Mouse (Mus musculus): ENCODE results near the gene Rapgef2. TPM values are rescaled to one million over a fixed set of nuclear protein-coding genes. Genes with fewer than 3 reads are reported as not detected.
"Not testable (repeated sequence)": the region's sequence is repeated elsewhere in the genome, so short reads cannot be mapped to it uniquely, and the experiment has no call there.

Rapgef2 gene
- total RNA-seq, 2 experiments from 2014 or later: 13.5 to 20.6 TPM

DNA sequence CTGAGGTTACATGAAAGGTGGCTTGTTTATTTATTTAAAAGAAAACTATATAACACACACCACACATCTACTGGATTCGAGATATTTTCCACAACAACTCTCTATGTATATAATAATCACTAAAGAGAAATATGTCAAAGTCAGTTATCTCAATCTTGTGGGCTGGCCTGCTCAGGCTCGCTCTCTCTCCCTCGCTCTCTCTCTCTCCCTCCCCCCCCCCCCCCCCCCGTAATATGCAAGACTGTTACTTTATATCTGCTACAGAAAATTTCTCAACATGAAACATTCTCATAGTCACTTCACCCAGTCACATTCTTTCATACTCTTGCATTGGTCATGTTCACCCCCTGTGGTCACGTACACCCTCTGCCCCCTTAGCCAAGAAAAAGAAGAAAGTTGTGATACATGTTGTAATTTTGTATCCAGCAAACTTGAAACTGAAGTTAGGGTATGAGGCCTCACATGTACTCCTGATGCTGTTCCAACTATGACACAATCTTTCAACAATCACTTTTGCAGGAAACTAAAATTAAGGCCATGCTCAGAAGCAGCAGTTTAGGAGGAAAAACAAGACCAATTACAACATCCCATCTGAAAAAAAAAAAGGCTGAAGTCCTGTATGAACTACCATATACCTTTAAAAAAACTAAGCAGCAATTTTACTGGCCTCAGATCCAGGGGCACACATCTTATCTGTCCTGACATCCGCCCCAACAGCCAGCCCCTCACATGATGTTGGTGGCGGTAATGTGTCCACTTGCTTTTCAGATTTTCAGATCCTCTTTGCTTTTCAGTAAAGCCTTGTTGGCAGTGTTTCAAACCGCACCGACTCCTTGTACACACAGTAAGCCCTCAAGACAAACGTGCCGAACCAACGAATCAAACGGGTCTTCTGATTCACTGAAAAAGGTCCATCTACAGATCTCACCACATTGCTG lies 52.6 kb downstream of the Rapgef2 start:
- DNase-seq: no peak

DNA sequence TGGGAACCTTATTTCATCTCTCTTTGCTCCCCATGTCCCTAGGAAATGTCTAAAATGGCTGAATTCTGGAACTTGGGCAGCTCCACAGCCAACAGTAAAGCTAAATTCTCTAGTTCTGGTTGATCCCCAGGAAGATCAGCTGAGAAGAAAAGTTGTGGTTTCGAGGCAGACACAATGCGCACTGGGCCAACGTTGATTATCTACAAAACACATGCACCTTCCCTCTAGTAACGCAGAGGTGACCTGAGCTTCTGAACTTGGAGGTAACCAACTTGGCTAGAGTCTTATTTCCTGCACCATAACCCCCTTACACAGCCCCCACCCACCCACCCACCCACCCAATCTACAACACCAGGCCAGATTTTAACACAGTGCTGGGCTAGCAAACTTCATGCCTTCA lies 55.6 kb downstream of the Rapgef2 start:
- DNase-seq: no peak

DNA sequence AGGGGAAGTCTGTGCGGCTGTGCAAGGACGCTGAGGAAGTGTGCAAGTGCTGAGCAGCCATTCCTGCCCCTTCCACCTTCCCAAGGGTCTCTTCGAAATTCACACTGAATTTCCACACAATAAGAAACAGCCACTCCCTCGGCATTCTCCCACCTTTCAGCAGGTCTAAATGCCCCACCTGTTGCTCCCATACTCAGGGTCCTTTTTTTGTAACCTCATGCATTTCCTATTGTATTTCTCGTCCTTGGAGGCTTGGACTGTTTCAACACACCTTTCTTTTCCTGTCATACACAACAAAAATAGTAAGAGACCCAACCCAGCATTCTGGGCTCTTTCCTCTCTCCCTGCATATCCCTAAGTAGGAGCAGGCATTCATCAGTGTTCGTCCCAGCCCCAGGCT lies 56.8 kb downstream of the Rapgef2 start:
- no peak for DNase-seq

DNA sequence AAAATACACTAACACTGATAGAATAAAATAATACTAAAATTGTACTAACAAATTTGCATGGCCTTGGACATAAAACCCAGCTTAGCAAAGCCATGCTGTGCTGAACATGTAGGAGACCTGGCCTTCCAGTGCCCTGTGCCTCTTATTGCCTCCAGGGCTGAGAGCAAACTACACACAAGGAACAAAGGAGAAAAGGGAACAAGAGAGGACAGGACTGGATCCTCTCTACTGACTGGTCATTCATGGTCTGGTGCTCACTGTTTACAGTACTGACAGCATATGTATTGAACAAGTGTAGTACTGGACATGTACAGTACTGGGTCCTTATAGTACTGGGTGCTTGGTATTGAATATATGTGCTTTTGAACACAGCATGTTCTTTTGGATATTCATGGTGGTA lies 58.0 kb downstream of the Rapgef2 start:
- DNase-seq: no peak

DNA sequence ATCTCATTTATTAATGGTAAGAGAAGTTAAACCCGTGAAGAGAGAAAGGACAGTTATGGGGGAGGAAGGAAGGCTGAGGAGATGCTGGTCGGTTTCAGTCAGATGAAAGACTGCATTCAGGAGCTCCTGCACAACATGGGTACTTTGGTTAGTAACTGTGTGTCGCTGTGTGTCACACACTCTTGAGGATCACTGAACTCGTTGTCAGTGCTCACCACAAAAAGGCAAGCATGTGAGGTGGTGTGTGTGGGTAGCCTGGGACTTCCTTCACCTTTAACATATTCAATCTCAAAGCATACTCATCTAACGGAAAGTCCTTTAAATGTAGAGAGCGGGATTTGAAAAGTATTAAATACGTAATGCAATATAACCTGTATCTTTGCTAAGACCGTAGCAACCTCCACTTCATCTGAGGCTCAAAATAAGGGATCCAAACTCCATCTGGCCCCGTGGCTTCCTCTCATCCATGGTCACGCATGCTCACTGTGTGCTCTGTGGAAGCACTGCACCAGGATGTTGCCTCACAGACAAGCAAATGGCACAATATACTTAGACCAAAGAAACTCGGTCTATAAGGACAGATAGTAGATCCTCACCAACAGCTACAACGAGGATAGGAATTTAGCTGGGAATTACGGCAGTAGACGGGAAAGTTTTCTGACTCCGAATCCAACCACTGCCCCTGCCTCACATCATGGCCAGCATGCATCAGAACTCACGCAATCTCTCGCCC lies 58.8 kb downstream of the Rapgef2 start:
- no peak for DNase-seq

DNA sequence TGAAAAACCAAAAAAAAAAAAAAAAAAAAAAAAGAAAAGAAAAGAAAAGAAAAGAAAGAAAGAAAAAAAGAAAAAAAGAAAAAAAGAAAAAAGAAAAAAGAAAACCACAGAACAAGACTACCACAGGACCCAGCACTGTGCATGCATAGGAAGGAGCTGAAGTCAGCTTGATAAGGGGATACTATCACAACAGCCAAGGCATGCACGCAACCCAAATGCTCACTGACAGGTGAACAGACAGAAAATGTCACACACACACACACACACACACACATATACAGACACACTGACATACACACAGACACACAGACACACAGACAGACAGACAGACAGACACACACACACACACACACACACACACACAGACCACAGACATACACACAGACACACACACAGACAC lies 59.5 kb downstream of the Rapgef2 start:
- DNase-seq: not testable (repeated sequence)

DNA sequence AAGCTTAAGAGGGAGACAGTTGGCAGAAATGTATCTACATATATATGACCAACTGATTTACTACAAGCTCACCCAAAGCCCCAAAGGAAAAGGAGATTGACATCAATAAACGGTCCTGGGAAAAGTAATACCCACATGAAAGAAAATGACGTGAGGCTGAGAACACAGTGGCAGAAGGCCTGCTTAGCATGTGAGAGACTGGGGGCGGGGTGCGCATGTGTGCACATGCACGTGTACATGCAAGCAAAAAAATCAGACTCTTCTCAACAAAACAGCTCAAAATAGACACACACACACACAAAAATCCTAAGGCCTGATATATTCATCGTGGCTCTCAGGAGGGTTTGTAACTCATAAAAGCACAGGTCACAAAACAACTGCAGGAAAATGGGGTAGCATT lies 60.4 kb downstream of the Rapgef2 start:
- no peak for DNase-seq

DNA sequence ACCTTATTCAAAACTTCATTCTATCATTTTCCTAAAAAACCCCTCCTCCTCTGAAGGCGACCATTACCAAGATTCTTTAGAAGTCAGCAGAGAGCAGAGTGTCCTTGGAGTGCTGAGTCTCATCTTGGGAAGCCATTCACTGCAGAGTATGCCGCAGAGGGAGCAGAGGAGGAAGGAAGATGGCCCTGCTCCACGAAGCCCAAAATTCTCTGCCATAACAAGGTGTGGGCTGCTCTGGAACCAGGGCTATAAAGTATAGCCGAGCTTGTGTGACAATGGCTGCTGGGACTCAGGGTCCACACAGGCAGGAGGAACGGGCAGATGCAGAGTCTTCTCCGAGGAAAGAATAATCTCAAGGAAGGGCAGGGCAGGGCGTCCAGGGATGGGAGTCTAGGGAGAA lies 62.0 kb downstream of the Rapgef2 start:
- DNase-seq: no peak

DNA sequence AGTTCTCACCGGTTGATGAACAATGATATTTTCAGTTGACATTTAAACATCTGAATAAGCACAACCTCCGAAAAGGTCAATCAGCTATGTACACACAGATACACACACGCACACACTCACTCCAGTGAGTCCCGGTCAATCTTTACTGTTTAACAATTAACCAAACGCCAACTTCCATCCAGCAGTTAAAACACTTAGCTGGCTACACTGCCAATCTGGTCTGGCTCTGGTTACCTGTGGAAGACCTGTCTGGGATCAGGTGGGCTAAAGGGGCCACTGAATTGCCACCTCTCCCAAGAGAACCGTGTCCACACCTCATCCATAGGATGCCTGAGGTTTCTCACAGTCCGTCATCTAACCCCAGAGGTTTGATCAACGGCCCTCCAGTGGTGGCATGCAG lies 63.0 kb downstream of the Rapgef2 start:
- no peak for DNase-seq

DNA sequence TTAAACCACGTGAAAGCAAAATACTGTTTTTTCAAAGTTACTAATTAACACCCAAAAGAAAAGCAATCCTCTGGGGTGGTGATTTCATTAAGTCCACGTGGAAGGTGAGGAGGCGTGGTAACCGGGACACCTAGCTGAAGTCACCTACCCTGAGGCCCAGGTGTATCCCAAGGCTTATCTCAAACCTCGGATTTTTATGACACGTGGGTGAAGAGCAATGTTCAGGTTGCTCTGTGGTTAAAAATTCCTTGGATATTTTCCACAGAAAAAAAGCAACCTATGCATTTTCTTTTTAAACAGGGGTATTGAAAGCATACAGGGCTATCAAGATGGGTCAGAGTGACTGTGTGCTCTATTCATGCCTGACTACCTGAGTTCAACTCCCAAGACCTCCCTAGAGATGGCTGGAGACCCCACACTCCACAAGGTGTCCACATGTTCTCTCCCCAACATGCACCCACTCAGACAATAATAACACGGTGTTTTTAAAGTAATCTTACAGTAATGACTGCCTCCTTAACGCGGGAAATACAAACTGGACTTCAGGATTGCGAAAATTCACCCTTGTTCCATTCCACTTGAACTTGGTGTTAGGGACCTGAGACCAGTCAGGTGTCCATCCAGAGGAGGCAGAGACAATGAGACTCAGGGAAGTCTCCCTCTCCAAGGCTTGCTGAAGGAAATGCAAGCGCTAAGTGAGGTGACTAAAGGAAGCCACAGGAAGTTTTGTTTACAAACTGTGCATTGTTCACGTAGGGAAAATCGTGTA lies 63.9 kb downstream of the Rapgef2 start:
- no peak for DNase-seq

DNA sequence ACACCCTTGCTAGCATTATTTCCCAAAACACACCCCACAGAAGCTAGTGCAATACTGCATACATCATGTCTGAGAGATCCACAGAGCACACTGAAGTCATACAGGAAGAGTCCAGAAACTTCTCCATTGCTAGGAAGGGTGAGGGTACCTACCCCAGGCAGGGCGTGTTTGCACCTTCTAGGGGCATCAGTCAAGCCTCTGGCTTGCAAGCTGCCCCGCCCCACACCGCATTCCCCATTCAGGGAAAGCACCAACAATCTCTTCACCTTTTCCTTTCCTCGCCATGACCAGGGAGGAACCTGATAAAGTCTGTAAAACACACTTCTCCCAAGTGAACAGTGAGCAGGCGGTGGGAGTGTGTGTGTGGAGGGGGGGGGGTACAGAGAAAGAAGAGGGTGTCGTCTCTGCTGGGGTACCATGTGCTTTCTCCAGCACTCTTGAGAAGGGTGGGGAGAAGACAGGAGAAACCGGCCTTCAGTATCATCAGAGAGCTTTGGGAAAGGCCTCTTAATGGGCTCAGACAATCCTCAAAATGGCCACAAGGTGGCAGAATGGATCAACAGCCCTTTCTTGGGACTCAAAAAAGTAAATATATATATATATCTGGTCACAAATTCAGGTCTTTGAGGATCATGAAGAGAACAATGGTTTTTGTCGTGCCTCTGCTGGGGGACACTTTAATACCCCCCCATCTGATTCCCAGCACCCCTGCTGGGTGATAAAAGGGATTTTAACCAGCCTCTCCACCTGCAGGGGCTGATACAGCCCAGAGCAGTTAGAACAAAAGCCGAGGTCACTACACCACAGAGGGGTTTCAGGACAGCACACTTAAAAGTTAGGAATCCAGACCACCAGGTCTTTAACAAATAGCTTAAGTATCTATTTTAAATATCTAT lies 64.8 kb downstream of the Rapgef2 start:
- DNase-seq: peak; percentile 37

DNA sequence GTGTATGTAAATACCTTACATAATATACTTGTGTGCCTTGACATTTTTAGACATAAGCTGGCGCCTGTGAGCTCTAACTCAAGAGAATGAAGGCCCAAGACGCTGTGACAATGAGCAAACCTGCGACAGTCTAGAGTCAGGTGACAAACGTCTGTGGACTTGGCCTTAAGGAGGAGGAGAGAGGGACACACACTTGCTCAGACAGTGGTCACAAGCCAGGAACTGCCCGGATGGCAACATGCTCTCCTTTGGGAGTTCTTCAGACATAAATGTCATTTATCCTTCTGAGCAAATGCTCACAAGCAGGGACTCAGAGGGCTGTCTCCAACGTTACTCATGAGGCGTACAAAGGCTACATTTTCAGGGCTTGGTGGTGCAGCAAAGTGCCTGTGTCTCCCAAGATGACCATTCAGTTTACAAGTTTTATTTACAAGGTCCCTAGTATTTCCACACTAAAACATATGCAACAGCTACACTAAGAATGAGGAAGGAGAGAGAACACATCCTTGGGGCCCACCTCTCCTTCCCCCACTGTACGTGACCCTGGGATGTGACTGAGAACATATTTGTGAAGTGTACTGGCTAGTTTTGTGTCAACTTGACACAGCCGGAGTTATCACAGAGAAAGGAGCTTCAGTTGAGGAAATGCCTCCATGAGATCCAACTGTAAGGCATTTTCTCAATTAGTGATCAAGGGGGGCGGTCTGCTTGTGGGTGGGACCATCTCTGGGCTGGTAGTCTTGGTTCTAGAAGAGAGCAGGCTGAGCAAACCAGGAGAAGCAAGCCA lies 67.0 kb downstream of the Rapgef2 start:
- DNase-seq: no peak

DNA sequence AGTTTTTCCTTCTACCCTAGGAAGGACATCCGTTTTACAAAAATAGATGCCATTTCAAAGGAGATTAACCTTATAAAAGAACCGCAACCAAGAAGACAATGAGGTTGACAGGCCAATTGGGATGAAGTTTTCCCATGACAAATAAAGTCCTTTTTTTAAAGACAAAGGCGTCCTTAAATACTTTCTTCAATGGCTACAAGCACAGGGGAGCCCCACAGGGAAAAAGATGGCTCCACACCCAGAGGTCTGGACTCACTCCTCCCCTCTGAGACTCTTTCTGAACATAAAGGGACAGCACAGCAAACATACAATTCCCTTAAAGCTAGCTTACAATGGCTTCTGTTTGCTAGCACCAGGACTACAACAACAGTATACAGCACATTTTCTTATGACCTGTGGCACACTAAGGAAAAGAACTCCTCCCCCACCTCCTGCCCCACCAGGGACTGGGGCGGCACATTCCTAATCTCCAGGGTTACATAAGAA lies 67.7 kb downstream of the Rapgef2 start:
- DNase-seq: no peak

DNA sequence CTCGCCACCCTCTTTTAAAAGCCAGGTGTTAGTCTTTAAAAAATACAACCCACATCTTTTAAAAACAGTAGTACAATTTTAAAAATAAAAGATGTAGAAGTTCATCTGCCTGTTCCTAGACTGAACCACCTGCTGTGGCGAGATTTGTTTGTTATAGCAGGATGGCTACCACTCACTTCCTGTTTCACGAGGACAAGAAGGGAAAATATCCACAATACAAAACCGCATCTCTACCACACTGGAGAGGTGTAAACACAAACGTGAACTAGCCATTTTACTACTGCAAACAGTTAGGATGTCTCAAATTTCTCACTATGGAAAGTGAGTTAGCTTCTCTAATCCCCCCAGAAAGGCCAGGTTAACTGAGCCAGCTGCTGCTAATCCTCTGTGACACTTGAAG lies 76.1 kb downstream of the Rapgef2 start:
- DNase-seq: no peak

DNA sequence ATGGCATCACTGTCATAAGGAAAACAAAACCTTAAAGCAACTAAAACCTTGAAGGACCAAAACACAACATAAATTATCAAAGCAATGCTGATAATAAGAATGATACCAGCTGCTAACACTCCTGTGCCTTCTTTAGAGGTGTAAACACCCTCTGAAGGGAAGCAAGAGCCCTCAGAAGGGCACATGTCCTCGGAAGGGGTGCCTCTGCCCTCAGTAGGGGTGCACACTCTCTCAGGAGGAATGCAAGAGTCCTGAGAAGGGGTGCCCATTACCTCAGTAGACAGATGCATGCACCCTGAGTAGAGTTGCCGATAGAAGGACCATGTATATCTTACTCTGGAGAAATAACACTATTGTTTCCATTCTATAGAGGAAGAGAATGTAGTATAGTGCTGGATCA lies 79.1 kb downstream of the Rapgef2 start:
- DNase-seq: no peak

DNA sequence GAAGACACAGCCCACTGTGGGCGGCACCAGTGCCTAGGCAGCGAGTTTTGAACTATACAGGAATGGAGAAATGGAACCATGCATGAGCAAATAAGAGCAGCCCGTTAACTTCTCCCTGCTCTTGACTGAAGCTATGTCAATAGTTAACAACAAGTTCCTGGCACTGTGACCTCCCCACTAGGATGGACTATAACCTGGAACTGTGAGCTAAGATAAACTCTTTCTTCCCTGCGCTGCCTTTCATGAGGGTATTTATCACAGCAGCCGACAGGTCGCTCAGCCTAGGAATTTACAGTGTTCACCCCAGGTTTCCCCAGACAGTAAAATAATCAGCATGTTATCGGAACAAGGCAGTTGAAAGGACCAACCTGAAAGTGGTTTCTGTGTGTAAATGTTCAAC lies 79.8 kb downstream of the Rapgef2 start:
- DNase-seq: no peak

DNA sequence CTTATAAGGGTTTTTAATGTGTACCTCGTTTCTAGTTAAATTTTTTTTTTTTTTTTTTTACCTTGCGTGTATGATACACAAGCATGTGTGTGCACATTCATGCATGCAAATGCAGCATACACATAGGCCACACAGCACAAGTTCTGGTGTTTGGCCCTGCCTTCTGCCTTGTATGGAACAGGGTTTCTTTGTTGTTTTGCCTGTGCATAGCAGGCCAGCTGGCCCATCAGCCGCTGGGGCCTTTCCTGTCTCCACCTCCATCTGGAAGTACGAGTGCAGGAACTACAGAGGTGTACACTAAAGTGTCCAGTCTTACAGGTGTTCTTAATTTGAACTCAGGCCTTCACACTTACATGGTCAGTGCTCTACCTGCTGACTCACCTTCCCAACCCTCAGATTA lies 80.3 kb downstream of the Rapgef2 start:
- no peak for DNase-seq

DNA sequence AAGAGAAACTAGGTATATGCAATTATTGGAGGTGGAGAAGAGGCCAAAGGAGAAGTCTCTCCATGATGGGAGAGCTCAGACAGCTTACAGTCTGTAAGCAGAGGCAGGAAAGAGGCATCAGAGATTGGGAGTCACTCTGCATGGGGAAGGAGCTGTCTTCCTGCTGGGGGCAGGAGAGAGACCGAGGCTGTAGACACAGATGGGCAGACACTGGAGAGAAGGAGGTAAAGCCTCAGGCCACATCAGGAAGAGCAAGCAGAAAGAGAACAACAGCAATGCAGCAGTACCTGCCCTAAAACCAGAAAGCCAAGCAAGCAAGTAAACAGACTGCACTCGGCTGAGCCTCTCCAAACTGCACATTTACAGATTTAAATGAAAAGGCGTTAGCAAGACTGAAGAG lies 81.2 kb downstream of the Rapgef2 start:
- DNase-seq: no peak

DNA sequence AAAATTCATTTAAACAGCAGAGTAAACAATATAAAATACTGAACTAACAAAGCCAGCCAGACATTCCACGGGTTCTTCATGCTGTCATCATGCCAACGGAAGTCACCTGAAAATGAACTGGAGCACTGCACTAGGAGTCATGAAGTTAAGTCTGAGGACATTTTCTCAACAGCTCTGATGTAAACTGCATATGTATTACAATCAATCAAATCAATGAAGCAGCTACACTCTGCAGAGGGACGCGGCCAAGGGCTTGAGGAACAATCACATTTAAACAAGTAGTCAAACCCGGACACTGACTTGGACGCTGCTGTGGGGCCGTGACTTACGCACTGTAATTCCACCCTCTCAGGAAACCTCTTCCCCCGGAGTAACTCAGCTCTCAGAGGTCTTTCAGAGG lies 82.1 kb downstream of the Rapgef2 start:
- DNase-seq: no peak

DNA sequence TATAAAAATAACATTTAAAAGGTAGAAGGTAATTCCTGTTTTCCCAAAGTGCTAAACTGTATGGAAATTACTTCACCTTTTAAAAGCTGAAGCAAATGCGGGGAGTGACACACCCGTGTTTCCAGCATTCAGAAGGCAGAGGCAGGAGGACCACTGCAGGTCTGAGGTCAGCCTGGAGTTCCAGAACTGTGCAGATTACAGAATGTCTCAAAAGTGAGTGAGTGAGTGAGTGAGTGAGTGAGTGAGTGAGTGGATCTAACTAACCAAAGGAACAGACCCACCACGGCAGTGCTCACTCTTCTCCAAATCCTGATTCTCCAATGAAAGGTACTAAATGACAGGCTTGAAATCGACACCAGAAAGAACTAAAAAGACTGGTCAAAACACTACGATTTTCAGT lies 82.5 kb downstream of the Rapgef2 start:
- DNase-seq: no peak

DNA sequence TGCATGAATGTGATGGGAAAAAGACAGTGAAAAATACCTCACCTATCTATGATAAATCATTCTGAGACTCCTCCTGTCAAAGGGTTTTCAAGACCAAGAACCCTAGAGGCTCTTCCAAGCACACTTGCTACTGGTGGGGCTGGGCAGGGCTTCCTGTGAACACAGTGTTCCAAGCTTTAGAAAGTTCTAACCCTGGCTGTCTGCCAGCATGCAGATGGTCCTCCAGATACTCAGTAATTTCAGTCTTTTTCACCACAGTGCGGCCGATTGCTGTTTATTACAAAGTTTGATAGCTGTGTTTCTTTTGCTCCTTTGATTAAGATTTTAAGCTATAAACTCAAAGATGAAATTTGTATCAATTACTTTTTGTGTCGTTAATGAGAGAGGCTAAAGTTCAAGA lies 83.1 kb downstream of the Rapgef2 start:
- peak; percentile 78 for DNase-seq
